Mouse (Mus musculus) c-Kit-positive CD71-negative TER-119-negative erythroid progenitor cells, embryonic 14.5 days (primary cell): ENCODE data around the gene Ggn.
"Not testable (repeated sequence)": the region's sequence is repeated elsewhere in the genome, so short reads cannot be mapped to it uniquely, and the experiment has no call there.

Source experiments
- DNase-seq: peaks from one replicate; pipeline ENCODE4 v3.0.0-alpha.2; 2013; ENCODE audit warnings: low read depth

The Ggn gene

DNA sequence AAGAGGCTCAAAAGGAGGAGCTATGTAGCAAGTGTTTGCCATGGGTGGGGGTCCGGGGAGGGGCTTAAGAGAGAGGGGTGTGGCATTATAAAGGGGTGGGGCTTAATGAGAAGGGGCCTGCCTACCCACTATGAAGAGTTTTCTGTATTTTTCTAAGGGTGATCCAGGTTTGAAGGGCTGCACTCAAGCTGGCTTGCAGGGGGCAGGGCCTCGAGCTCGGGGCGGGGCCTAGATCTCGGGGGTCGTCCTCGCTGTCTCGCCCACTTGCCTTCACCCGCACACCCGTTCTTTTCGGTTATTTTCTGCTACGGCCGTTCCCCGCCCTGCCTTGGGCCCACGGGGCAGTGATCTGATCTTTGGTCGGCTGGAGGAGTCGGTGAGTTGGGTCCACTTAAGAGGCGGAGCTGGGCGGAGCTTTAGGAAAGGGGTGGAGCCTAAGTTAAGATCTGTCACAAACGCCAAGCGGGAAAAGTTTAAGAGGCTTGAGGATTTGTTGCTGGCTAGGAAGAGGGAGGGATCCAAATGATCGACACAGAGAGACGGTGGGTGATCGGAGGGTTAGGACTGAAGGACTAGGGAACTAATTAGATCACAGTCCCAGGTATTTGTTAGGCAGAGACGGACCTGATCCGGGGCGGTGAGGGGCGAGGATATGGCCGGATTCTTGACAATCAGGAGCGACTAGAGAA, at the start of gene Ggn, which contains the start of gene Spred3:
TSS of gene Ggn (plus strand) at position 145 of the 689 bp plus-strand sequence.
TSS of gene Spred3 (minus strand) at position 346 of the 689 bp plus-strand sequence.
- DNase-seq: peak; percentile 83

DNA sequence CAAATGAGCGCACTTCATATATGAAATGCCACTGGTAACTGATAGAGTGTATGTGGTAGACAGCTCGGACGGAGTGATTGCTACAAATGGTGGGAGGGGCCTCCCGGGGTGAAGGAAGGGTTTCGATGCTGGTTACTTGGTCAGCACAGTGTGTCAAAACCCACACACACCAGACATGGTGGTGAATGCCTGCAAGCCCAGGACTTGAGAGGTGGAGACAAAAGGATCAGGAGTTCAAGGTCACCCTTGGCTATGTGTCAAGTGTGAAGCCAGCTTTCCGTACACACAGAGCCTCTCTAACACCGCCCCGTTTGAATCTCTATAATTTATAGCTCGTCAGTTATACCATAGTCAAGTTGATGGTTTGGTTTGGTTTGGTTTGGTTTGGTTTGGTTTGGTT, 47.2 kb upstream of the Ggn start:
- no peak for DNase-seq

DNA sequence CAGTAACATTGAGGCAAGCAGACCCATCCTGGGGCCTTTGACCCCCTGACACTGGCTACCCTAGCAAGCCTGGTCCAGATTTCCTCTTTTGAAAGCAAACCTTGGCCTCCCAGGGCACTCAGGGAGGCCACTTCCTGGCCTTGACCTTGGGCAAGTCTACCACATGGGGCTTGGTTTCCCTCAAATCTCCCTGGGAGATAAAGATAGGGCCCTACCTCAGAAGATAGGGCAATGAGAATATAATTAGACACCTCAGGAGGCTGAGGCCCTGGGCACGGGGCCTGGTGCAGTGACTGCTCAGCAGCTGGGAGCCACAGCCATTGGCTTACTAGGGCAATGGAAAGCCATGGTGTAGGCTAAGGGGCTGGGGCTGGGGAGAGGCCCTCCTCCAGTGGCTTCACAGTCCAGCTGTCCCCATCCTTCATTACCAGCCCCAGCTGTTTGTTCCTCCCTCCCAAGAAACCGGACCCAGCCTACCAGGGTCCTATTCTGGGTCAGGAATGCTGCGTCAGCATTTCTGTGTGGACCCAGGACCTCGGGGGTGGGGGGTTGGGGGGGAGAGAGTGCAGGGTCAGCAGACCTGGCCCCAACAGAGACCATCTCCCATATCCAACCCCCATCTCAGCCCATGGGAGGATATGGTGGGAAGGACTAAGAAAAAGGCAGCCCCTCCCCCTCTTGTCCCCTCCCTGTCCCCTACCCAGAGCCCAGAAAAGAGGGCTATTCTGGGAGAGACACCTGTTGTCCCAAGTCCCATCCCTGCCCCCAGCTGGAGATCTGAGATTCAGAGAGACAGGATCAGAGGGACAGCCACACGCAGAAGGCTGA, 46.3 kb upstream of the Ggn start:
- no peak for DNase-seq

DNA sequence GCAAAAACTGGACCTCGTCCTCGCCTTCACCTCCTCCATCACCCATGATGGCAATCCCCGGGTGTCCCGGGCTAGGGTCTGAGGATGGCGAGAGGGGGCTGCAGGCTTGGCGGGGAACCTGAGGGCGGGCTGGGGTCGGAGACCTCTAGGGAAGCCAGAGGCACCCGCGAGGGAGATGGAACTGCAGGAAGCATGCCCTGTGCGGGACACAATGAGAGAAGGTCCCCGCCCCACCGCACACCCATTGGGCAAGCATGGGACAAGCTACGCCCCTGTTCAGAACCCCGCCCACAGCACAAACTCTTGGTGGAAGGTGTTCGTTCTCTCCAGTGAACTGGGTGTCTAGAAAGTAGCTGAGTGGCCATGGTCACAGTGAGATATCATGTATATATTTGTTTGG, 45.0 kb upstream of the Ggn start, which contains the start of gene Ryr1:
TSS of gene Ryr1 (minus strand) at position 210 of the 400 bp plus-strand sequence.
- DNase-seq: peak; percentile 73

DNA sequence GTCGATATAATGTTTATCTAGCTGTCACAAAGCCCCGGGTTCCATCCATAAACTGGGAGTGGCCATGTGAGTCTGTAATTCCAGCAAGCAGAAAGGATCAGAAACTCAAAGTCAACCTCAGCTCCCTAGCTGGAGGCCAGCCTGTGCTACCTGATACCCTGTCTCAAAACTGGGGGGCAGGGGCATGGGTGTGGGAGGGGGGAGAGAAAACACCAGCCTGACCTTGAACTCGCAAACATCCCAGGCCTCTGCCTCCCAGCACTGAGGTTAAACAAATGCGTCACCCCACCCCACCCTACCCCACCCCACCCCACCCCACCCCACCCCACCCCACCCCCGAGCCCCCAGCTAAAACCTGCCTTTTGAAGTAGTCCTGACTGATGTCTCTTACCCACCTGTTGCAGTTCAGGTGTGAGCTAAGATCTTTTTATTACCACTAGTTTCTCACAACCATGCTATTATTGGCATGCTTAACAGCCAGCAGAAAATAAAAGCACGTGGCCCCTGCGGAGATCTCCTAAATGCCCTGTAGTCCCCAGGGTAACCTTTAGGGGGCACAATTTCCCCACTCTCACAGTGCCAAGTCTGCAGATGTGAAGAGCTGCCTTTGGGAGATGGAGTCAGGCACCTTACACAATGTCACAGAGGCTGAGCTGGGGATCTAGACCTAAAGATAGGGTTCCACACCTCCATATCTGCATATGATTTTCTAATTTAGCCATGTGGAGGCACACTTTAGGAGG, 43.7 kb upstream of the Ggn start:
- peak; percentile 85 for DNase-seq

DNA sequence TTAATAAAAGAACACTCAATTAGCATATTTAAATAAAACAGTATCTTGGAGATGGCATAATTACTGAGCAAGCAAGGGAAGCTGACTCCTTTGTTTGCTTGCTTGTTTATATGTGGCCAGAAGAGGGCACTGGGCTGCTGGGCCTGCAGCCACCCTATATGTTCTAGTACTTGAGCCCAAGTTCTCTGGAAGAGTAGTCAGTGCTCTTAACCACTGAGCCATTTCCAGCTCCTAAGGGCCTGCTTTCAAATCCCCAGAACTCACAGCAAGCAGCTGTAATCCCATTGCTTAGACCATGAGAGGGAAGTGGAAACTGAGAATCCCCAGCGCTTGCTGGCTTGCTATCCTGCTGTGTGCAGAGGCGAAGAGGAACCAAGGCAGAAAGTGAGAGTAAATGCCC, 41.3 kb upstream of the Ggn start:
- DNase-seq: no peak

DNA sequence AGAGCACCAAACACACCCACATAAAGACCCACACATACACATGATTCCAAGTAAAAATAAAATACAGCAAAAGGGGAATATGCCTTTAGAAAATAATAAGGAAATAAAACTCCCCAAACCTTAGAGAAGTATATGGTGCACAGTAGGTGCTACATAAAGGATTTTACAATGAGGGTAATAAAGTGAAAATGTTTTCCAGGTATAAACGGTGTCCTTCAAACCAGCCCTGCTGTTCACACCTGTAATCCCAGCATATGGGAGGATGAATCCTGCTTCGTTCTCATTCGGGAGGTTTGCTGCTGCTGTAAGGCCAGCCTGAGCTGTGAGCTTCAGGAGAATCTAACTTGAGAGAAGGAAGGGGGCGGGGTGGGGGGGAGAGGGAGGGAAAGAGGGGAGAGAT, 35.8 kb upstream of the Ggn start:
- no peak for DNase-seq

DNA sequence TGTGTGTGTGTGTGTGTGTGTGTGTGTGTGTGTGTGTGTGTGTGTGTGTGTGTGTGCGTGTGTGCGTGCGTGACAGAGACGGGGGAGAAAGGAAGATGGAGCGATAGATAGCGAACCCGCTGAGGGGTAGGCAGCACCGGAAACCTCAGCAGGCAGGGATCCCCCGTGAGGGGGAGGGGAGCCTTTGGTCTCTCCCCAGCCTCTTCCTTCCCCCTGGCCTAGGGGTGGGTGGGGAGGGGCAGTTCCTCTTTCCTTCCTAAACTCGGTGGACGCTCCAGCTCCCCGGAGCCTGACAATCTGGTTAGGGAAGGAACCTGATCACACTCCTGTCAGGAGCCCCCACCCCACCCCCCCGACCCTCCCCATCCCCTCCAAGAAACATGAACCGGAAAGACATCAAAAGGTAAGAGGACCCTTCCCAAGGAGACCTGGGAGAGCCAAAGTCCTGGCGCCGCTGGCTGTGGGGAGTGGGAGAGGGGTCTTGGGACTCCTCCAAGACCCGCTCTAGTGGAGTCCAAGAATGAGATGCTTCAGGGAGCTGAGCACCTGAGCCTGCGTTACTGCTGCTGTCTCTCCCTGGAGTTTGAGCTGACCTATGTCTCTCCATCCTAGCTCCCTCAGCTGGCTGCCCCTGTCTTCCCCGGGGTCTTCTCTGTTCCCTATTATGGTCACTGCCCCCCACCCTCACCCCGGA, 35.2 kb upstream of the Ggn start, which contains the start of gene Rasgrp4:
TSS of gene Rasgrp4 (plus strand) at position 159 of the 694 bp plus-strand sequence.
- DNase-seq: no peak

DNA sequence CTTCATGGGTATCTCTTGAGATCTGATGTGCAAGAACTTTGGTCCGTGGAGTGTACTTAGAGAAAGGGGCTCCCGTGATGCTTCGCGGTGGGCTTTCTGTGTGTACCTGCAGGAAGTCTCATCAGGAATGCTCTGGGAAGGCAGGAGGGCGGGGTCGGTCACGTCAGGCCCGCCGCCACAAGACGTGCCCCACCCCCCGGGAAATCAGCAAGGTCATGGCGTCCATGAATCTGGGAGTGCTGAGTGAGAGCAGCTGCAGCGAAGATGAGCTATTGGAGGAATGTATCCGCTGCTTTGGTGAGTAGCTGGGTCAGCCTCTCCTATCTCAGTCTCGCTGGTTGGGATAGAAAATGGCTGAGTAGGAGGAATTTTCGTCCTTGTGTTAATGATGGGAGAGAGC, 32.6 kb upstream of the Ggn start:
- no peak for DNase-seq

DNA sequence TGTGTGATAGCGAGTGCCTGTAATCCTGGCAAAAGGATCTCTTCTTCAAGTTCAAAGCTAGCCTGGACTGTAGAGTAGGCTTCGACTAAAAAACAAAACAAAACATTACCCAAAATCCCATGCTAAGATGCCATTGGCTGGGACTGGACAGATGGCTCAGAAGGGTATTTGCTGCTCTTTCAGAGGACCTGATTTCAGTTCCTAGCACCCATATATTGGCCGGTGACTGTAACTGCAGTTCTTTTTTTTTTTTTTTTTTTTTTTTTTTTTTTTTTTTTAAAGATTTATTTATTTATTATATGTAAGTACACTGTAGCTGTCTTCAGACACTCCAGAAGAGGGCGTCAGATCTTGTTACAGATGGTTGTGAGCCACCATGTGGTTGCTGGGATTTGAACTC, 30.8 kb upstream of the Ggn start:
- DNase-seq: not testable (repeated sequence)

DNA sequence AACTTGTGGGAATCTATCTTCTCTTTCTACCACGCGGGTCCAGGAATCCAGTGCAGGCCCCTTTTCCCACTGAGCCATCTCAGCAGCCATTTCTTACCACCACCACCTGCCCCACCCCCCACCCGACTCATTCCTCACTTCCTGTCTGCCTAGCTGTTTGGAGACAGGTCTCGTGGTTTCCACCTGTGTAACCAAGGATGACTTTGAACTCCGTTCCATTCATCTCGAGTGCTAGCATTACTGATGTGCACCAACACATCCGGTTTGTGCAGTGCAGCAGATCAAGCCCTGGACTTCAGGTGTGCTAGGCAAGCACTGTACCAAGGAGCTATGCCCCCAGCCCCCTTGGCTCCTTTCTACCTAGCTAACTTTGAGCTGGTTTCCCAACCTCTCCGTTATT, 28.6 kb upstream of the Ggn start:
- DNase-seq: no peak

DNA sequence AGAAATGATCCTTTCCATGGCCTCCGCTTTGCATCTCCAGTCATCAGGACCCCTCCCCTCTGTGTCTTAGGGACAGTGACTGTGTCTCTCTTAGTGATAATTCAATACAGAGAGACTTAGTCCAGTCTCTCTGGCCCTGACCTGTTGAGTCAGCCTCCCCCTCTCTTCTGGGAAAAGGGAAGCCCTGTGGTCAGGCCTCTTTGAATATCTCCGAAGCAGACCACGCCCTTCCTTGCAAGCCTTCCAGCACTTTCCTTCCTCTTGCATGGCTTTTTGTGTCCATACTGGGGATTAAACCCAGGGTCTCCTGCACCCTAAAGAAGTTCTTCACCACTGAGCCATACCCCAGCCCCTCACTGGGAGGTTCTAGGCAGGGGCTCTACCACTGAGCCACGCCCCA, 26.0 kb upstream of the Ggn start:
- no peak for DNase-seq

DNA sequence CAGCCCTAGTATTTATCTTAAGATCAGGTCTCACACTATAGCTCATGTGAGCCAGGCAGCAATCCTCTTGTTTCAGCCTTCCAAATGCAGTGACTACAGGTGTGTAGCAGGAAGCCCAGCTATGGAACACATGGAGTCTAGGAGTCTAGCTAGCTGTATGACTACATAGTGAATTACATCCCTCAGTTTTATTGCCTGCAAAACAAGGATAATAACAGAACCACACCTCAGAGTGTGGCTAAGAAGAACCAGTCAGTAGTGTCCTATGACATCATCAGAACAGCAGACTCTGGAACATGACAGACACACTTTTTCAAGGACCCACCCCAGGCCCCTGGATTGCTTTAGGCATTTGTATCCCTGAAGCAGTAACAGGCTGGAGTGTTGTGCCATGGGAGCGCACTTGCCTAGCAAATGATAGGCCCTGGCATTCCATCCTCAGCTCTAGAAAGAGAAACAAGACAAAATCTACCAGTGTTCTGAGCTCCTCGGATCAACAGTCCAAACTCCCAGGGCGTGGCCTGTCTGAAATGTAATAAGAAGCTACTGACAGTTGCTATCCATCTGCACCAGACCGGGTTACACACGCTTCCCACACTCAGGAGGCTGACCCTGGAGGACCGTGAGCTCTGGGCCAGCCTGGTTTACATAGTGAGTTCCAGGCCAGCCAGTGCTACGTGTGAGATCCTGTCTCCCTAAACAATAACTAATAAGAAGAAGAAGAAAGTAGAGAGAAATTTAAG, 23.2 kb upstream of the Ggn start:
- DNase-seq: no peak

DNA sequence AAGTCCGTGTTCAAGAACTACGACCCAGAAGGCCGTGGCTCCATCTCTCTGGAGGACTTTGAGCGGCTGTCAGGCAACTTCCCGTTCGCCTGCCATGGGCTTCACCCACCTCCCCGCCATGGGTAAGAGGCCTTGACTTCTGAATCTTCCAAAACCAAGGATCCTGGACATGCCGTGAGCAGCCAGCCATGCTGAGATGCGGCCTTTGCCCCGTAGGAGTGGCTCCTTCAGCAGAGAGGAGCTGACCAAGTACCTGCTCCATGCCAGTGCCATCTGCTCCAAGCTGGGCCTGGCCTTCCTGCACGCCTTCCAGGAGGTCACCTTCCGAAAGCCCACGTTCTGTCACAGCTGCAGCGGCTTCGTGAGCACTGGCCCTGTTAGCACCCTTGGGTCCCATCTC, 21.2 kb upstream of the Ggn start:
- DNase-seq: no peak

DNA sequence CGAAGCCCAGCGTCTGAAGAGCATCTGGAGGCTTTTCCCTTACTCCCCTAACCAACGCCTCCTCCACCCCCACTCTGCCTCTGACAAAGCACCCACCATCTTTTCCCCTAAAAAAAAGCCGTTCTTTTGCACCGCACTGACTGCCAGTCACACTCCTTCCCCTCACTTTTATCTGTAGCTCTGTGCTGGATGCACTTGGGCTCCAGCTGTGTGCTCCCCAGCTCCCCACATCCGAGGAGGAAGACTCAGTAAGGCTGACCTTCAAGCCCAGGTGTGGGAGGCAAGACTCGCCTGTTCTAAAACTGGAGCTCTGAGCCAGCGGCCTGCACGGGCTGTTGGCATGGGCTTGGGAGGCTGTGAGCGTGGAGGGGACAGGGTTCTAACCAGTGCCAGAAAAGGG, 18.5 kb upstream of the Ggn start:
- no peak for DNase-seq

DNA sequence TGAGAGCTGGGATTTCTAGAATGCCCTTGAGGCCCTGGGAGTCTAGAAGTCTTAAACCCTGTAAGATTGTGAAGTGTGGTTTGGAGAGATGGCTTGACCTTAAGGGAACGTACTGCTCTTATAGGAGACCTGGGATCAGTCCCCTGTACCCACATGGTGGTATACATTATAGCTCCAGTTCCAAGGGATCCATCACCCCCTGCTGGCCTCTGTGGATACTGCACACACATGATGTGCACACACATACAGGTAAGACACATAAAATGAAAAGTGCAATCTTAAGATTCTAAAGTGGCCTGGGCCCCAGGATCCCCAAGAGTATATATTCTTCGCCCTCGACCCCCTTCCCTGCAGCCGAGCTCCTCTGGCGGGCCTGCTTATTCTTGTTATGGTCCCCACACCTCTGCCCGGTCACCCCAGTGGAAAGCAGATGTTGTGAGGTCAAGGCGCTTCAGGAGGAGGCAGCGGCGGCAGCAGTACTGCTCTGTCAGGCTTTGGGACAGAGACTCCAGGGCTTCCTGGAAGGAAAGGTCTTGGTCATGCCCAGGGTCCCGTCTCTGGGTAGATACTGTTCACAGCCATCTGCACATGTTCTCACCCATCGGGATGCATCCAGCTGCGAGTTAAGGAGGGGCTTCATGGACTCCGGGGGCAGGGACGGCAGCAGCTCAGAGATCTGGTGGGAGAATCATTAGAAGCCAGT, 15.8 kb upstream of the Ggn start:
- no peak for DNase-seq

DNA sequence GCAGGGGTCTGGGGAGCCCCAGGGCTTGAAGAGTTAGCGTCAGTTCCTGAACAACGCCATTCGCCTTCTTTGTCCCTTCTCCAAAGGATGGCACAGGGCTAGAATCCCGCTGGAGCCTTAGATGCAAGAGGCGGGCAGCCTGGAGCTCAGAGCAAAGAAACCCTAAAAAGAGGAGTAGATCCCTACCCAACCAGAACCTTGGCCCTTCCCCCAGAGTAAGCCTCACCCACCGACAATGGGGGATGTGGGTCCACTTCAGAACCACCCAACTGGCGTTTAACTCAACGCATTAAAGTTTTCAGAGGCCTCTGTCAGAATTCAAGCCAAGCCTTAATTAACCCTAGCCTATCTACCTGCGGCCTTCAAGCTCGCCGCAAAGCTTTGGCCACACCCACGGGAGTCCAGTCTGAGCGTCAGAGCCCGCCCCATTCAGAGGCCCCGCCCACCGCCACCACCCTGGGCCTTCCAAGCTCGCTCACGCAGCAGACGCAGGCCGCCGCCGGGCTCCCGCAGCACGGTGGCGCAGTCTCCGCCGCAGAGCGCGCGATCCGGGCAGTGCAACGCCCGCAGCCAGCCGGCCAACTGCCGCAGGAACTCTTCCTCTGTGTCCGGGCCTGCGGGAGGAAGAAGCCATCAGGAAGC, 14.7 kb upstream of the Ggn start:
- peak; percentile 80 for DNase-seq

DNA sequence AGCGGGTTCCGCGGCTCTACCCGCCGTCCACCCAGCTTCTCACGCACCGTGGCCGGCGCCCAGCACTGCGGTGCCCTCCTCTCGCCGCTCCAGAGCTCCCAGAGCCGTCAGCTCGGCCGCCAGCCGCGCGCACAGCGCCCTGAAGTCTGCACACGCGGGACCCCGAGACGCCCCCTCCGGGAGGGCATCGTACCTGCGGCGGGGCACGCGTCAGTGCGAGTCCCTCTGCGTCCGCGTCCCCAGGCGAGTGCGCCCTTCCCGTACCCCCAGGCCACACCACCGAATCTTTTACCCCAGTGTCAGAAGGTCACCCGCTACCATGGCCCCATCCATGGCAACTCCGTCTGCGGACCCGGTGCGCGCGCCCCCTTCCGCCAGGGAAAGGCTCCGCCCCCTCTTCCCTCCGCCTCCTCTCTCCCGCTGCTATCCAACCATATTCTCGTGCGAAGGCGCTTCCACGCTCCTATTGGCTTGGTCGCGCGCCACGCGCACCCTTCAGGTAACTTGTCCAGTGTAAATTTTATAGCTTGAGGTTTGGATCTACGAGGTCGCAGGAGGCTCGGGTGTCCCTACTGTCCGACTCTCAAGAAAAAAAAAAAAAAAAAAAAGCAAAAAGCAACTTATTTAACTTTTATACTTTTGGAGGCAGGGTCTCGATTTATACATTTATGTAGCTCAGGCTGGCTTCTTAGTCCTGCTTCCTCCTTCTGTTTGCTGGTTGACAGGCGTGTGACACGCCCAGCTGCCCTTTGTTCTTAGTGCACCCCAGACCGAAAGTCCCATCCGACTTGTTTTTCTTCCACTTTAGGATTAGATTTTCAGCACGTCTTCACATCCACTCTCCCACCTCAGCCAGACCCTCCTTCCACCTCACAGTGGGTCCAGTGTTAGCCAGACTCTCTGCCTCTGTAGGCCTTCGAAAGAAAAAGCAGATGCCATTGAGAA, 13.9 kb upstream of the Ggn start, which contains the start of gene Fam98c:
TSS of gene Fam98c (minus strand) at position 397 of the 945 bp plus-strand sequence.
- peak; percentile 76 for DNase-seq

DNA sequence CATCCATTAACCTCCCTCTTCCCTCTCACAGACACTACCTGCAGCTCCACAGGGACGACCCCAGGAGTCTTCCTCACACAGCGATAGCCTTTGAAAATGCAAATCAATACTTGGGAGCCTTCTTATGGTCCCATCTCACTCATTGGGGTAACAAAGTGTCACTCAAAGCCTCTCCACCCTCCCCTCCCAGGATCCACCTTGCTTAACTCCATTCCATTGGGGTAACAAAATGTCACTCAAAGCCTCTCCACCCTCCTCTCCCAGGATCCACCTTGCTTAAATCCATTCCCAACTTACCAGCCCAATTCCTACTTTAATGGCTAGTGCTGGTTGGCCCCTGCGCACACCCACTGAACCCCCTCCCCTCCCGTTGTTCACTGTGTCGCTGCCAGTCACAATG, 11.7 kb upstream of the Ggn start:
- no peak for DNase-seq
